Mouse (Mus musculus) midbrain, embryonic 16.5 days (tissue): Measurements from ENCODE around the gene Pmp22. TPM values are rescaled to one million over a fixed set of nuclear protein-coding genes. Genes with fewer than 3 reads are reported as not detected.

Experiments used
- ATAC-seq: fragments of 200-750 bp; cut with Nextera tagmentation; 2 replicates; pipeline ENCODE4 v1.8.0; 2017; ENCODE audit warnings: moderate TSS enrichment
- H3K27ac ChIP-seq: fragments of 300-500 bp; sonication (generic); 2 replicates; pipeline ENCODE4 v1.5.1; 2014; ENCODE audit warnings: mild to moderate bottlenecking, low read length, mixed read lengths
- H3K27me3 ChIP-seq: fragments of 300-500 bp; sonication (generic); 2 replicates; pipeline ENCODE4 v1.6.1; 2014; ENCODE audit warnings: low read depth, low read length, mixed read lengths; ENCODE audit not compliant: control insufficient read depth, insufficient read depth
- H3K36me3 ChIP-seq: fragments of 300-500 bp; sonication (generic); 2 replicates; pipeline ENCODE4 v1.6.1; 2014; ENCODE audit warnings: mild to moderate bottlenecking, low read length, moderate library complexity, mixed read lengths; ENCODE audit not compliant: control insufficient read depth, insufficient read depth
- H3K4me1 ChIP-seq: fragments of 300-500 bp; sonication (generic); 2 replicates; pipeline ENCODE4 v1.6.1; 2014; ENCODE audit warnings: mild to moderate bottlenecking, low read length, mixed read lengths; ENCODE audit not compliant: control insufficient read depth, insufficient read depth
- H3K4me2 ChIP-seq: fragments of 300-500 bp; sonication (generic); 2 replicates; pipeline ENCODE4 v1.6.1; 2014; ENCODE audit warnings: mild to moderate bottlenecking, low read length, mixed read lengths
- H3K4me3 ChIP-seq: fragments of 300-500 bp; sonication (generic); 2 replicates; pipeline ENCODE4 v1.5.1; 2014; ENCODE audit warnings: low read depth, mild to moderate bottlenecking, low read length, moderate library complexity, mixed read lengths
- H3K9ac ChIP-seq: fragments of 300-500 bp; sonication (generic); 2 replicates; pipeline ENCODE4 v1.6.1; 2014; ENCODE audit warnings: low read depth, low read length, mixed read lengths
- H3K9me3 ChIP-seq: fragments of 300-500 bp; sonication (generic); replicated peaks from 2 replicates; pipeline ENCODE4 v1.6.1; 2014; ENCODE audit warnings: mild to moderate bottlenecking, low read length, mixed read lengths; ENCODE audit not compliant: control insufficient read depth, poor library complexity, severe bottlenecking
- WGBS: fragments of 180-500 bp; shearing (Covaris S2); extraction: QIAGEN DNeasy Blood & Tissue Kit; methylation state at CpG from one replicate; pipeline ENCODE4 v1.1.7; 2014; 5-methylcytosine and 5-hydroxymethylcytosine counted together
- polyA plus RNA-seq: library from polyadenylated mRNA; unstranded; fragments of >200 nt; fragmentation: Nextera tagmentation; extraction: Ambion mirVana; gene quantifications from 2 replicates; pipeline ENCODE4 v1.2.1, GENCODE M21; 2015

Pmp22 gene
- polyA plus RNA-seq, 1 experiment from 2014 or later: 23.6 TPM

- no peaks in the 10 kb centered on the region for H3K27me3 ChIP-seq
These were observed 32.1 kb downstream of the Pmp22 start for GRCm38 (mm10) chr11:63160926-63161325.

GRCm38 (mm10) chr11:63162806-63163205 is 34.0 kb downstream of the Pmp22 start:
- Histone ChIP-seq H3K4me1 (no peaks in the 10 kb centered on the region), H3K27ac (no peak overlapping the region), H3K9me3 (no peaks in the 10 kb centered on the region), H3K4me3 (no peak overlapping the region), H3K4me2 (no peak overlapping the region), H3K27me3 (no peaks in the 10 kb centered on the region), H3K36me3 (no peaks in the 10 kb centered on the region), H3K9ac (no peak overlapping the region)
- 84% methylated on average over 2 of the region's 2 CpGs for WGBS
- no peak for ATAC-seq

More at GRCm38 (mm10) chr11:63160926-63161325, 32.1 kb downstream of the Pmp22 start:
- H3K4me3 ChIP-seq: no peak overlapping the region
- H3K36me3 ChIP-seq: no peaks in the 10 kb centered on the region
- ATAC-seq: no peak
- no peaks in the 10 kb centered on the region for H3K4me1 ChIP-seq
- H3K4me2 ChIP-seq: no peak overlapping the region
- no peaks in the 10 kb centered on the region for H3K9me3 ChIP-seq
- H3K9ac ChIP-seq: no peak overlapping the region
- no peak overlapping the region for H3K27ac ChIP-seq

- 91% methylated on average over 8 of the region's 8 CpGs for WGBS
- Histone ChIP-seq H3K27ac (no peak overlapping the region), H3K4me2 (no peak overlapping the region), H3K9me3 (no peaks in the 10 kb centered on the region), H3K27me3 (no peaks in the 10 kb centered on the region), H3K9ac (no peak overlapping the region), H3K4me3 (no peak overlapping the region), H3K4me1 (no peaks in the 10 kb centered on the region), H3K36me3 (no peaks in the 10 kb centered on the region)
- ATAC-seq: no peak
These were observed 34.8 kb downstream of the Pmp22 start for GRCm38 (mm10) chr11:63163550-63163949.

- H3K27me3 ChIP-seq: no peaks in the 10 kb centered on the region
- no peak overlapping the region for H3K4me3 ChIP-seq
- no peak for ATAC-seq
- no peaks in the 10 kb centered on the region for H3K36me3 ChIP-seq
- WGBS: 83% methylated on average over 6 of the region's 6 CpGs
- no peak overlapping the region for H3K9ac ChIP-seq
- no peak overlapping the region for H3K27ac ChIP-seq
- no peaks in the 10 kb centered on the region for H3K4me1 ChIP-seq
- H3K4me2 ChIP-seq: no peak overlapping the region
- no peaks in the 10 kb centered on the region for H3K9me3 ChIP-seq
These were observed 35.4 kb downstream of the Pmp22 start for GRCm38 (mm10) chr11:63163986-63164682.

GRCm38 (mm10) chr11:63164756-63165484 is 36.1 kb downstream of the Pmp22 start:
- WGBS: 48% methylated on average over 7 of the region's 7 CpGs
- no peak for ATAC-seq
- Histone ChIP-seq H3K4me3 (no peak overlapping the region), H3K9ac (no peak overlapping the region), H3K9me3 (no peaks in the 10 kb centered on the region), H3K27me3 (no peaks in the 10 kb centered on the region), H3K4me2 (no peak overlapping the region), H3K36me3 (no peaks in the 10 kb centered on the region), H3K4me1 (no peaks in the 10 kb centered on the region), H3K27ac (no peak overlapping the region)

- no peak overlapping the region for H3K27ac ChIP-seq
- no peak overlapping the region for H3K4me3 ChIP-seq
- H3K4me2 ChIP-seq: no peak overlapping the region
- ATAC-seq: no peak
- WGBS: 84% methylated on average over 4 of the region's 4 CpGs
- H3K36me3 ChIP-seq: no peaks in the 10 kb centered on the region
- H3K27me3 ChIP-seq: no peaks in the 10 kb centered on the region
- no peak overlapping the region for H3K9ac ChIP-seq
- no peaks in the 10 kb centered on the region for H3K9me3 ChIP-seq
- H3K4me1 ChIP-seq: no peaks in the 10 kb centered on the region
These were observed 39.0 kb downstream of the Pmp22 start for GRCm38 (mm10) chr11:63167826-63168225.

- no peaks in the 10 kb centered on the region for H3K27me3 ChIP-seq
- no peak overlapping the region for H3K4me2 ChIP-seq
- WGBS: 51% methylated on average over 9 of the region's 9 CpGs
- no peaks in the 10 kb centered on the region for H3K36me3 ChIP-seq
- H3K9me3 ChIP-seq: no peaks in the 10 kb centered on the region
- no peak overlapping the region for H3K27ac ChIP-seq
- H3K4me1 ChIP-seq: no peaks in the 10 kb centered on the region
- ATAC-seq: no peak
- no peak overlapping the region for H3K9ac ChIP-seq
- H3K4me3 ChIP-seq: no peak overlapping the region
These were observed 39.9 kb downstream of the Pmp22 start for GRCm38 (mm10) chr11:63168551-63169258.

GRCm38 (mm10) chr11:63171977-63172376 is 43.2 kb downstream of the Pmp22 start:
- 24% methylated on average over 1 of the region's 1 CpGs for WGBS
- H3K4me1 ChIP-seq: no peaks in the 10 kb centered on the region
- no peaks in the 10 kb centered on the region for H3K36me3 ChIP-seq
- H3K9ac ChIP-seq: no peak overlapping the region
- H3K9me3 ChIP-seq: no peaks in the 10 kb centered on the region
- no peaks in the 10 kb centered on the region for H3K27me3 ChIP-seq
- ATAC-seq: no peak
- no peak overlapping the region for H3K4me3 ChIP-seq
- no peak overlapping the region for H3K27ac ChIP-seq
- H3K4me2 ChIP-seq: no peak overlapping the region

DNA sequence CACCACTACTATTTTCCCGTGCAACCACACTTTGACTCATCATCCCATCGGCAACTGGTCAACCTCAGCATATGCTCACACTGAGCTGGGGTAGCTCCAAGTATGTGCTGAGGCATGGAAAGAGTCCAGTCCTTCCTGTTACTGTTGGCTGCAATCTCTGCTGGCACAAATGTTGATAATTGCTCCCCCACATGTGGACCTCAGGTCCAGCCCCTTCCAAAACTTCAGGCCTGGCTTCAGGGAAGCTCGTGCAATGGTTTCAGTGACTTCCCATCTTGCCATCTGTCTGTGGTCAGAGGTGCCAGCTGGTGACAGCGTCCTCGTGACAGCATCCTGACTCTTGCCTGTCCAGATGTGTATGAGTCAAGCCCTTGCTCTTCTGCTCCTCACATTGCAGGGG is 44.8 kb downstream of the Pmp22 start:
- Histone ChIP-seq H3K4me3 (no peak overlapping the region), H3K27me3 (no peaks in the 10 kb centered on the region), H3K9ac (no peak overlapping the region), H3K27ac (no peak overlapping the region), H3K36me3 (no peaks in the 10 kb centered on the region), H3K4me2 (no peak overlapping the region), H3K4me1 (no peaks in the 10 kb centered on the region), H3K9me3 (no peaks in the 10 kb centered on the region)
- 85% methylated on average over 5 of the region's 5 CpGs for WGBS
- no peak for ATAC-seq
